Mouse (Mus musculus) MEL (cell line): Measurements from ENCODE around the gene Kcnj1.

Experiments
- BHLHE40 ChIP-seq: IDR thresholded peaks from 2 replicates; pipeline ENCODE4 v1.6.1; 2012; ENCODE audit warnings: low read depth, mild to moderate bottlenecking, inconsistent platforms, low read length, improper control_type of control experiment, borderline replicate concordance
- JUND ChIP-seq: IDR thresholded peaks from 2 replicates; pipeline ENCODE4 v1.6.1; 2011; ENCODE audit warnings: low read depth, mild to moderate bottlenecking, improper control_type of control experiment, low read length
- MAZ ChIP-seq: IDR thresholded peaks from 2 replicates; pipeline ENCODE4 v1.6.1; 2012; ENCODE audit warnings: low read depth, mild to moderate bottlenecking, inconsistent platforms, low read length, improper control_type of control experiment
- POLR2A ChIP-seq, 2 experiments: IDR thresholded peaks; 2 replicates each; pipeline ENCODE4 v1.6.1; 2011 to 2012; ENCODE audit warnings: low read length in 2 of 2, mild to moderate bottlenecking in 2 of 2, control low read depth in 1 of 2, improper control_type of control experiment in 1 of 2, low read depth in 1 of 2, moderate library complexity in 1 of 2; ENCODE audit not compliant: control insufficient read depth in 1 of 2, insufficient read depth in 1 of 2, poor library complexity in 1 of 2
- ZNF384 ChIP-seq: IDR thresholded peaks from 2 replicates; pipeline ENCODE4 v1.6.1; 2012; ENCODE audit warnings: low read depth, mild to moderate bottlenecking, inconsistent platforms, low read length, improper control_type of control experiment

DNA sequence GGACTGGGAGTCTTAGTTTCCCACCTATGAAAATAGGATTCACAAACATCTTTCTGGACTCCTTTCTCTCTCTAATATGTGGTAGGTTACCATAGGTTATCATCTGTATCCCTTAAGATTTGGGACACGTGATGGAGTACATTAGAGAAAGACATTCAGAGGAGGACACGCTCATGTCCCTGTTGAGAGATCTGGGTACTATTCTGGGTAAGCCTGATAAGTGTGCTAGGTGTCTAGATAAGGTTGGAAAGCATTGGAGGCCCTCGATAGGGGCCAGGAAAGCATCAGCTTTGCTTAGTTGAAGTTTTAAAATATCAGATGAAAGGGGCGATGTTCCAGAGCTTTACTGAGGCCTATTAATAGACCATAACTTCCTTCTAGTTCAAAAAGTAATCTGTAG, 43.5 kb upstream of the Kcnj1 start:
- TF ChIP-seq BHLHE40 = no peak
- TF ChIP-seq JUND = no peak
- TF ChIP-seq ZNF384 = no peak
- no peak for TF ChIP-seq POLR2A (IDR thresholded peaks at IDR 0.05; ENCODE audit: control insufficient read depth in 1 of 2, insufficient read depth in 1 of 2, low read depth in 1 of 2, low read length in 2 of 2, poor library complexity in 1 of 2)
- TF ChIP-seq MAZ = no peak
